Mouse (Mus musculus): ENCODE measurements around the gene Chst11. TPM values are rescaled to one million over a fixed set of nuclear protein-coding genes. Genes with fewer than 3 reads are reported as not detected.

Gene Chst11
- polyA plus RNA-seq, 1 experiment, result 5.2 TPM

- TF ChIP-seq POLR2A (IDR thresholded peaks at IDR 0.05; ENCODE audit: insufficient read depth, low read length), result no peak
- TF ChIP-seq EP300 (IDR thresholded peaks at IDR 0.05; ENCODE audit: insufficient read depth, low read depth, low read length), result no peak
- no peak for TF ChIP-seq CTCF (IDR thresholded peaks at IDR 0.05; ENCODE audit: low read depth, low read length)
- Histone ChIP-seq H3K4me1 (ENCODE audit: control insufficient read depth, insufficient read depth, low read length) (no peaks in the 10 kb centered on the region), H3K9ac (ENCODE audit: low read depth, poor library complexity, severe bottlenecking) (no peak overlapping the region), H3K27me3 (ENCODE audit: control insufficient read depth, insufficient read depth, low read length, poor library complexity, severe bottlenecking) (no peaks in the 10 kb centered on the region), H3K36me3 (ENCODE audit: control insufficient read depth, insufficient read depth, low read length, poor library complexity, severe bottlenecking) (no peaks in the 10 kb centered on the region), H3K27ac (ENCODE audit: insufficient read depth, low read length) (no peak overlapping the region), H3K9me3 (replicated peaks; ENCODE audit: control insufficient read depth, insufficient read depth, low read length, poor library complexity, severe bottlenecking) (no peaks in the 10 kb centered on the region), H3K4me3 (ENCODE audit: low read depth, low read length) (no peak overlapping the region)
Measured at GRCm38 (mm10) chr10:83096257-83096656, 111.0 kb downstream of the Chst11 start.

GRCm38 (mm10) chr10:83098940-83099339 lies 113.6 kb downstream of the Chst11 start:
- H3K4me1 ChIP-seq (ENCODE audit: control insufficient read depth, insufficient read depth, low read length), result no peaks in the 10 kb centered on the region
- no peaks in the 10 kb centered on the region for H3K36me3 ChIP-seq (ENCODE audit: control insufficient read depth, insufficient read depth, low read length, poor library complexity, severe bottlenecking)
- no peaks in the 10 kb centered on the region for H3K27me3 ChIP-seq (ENCODE audit: control insufficient read depth, insufficient read depth, low read length, poor library complexity, severe bottlenecking)
- no peak overlapping the region for H3K9ac ChIP-seq (ENCODE audit: low read depth, poor library complexity, severe bottlenecking)
- no peak overlapping the region for H3K27ac ChIP-seq (ENCODE audit: insufficient read depth, low read length)
- no peak for TF ChIP-seq EP300 (IDR thresholded peaks at IDR 0.05; ENCODE audit: insufficient read depth, low read depth, low read length)
- no peaks in the 10 kb centered on the region for H3K9me3 ChIP-seq (replicated peaks; ENCODE audit: control insufficient read depth, insufficient read depth, low read length, poor library complexity, severe bottlenecking)
- H3K4me3 ChIP-seq (ENCODE audit: low read depth, low read length), result no peak overlapping the region

- Histone ChIP-seq H3K27ac (ENCODE audit: insufficient read depth, low read length) (no peak overlapping the region), H3K36me3 (ENCODE audit: control insufficient read depth, insufficient read depth, low read length, poor library complexity, severe bottlenecking) (no peaks in the 10 kb centered on the region), H3K9me3 (replicated peaks; ENCODE audit: control insufficient read depth, insufficient read depth, low read length, poor library complexity, severe bottlenecking) (no peaks in the 10 kb centered on the region), H3K4me1 (ENCODE audit: control insufficient read depth, insufficient read depth, low read length) (no peaks in the 10 kb centered on the region), H3K4me3 (ENCODE audit: low read depth, low read length) (no peak overlapping the region), H3K27me3 (ENCODE audit: control insufficient read depth, insufficient read depth, low read length, poor library complexity, severe bottlenecking) (no peaks in the 10 kb centered on the region), H3K9ac (ENCODE audit: low read depth, poor library complexity, severe bottlenecking) (no peak overlapping the region)
- TF ChIP-seq POLR2A (IDR thresholded peaks at IDR 0.05; ENCODE audit: insufficient read depth, low read length), result no peak
- no peak for TF ChIP-seq CTCF (IDR thresholded peaks at IDR 0.05; ENCODE audit: low read depth, low read length)
- TF ChIP-seq EP300 (IDR thresholded peaks at IDR 0.05; ENCODE audit: insufficient read depth, low read depth, low read length), result no peak
Measured at GRCm38 (mm10) chr10:83099669-83100068, 114.4 kb downstream of the Chst11 start.

- Histone ChIP-seq H3K4me1 (ENCODE audit: control insufficient read depth, insufficient read depth, low read length) (no peaks in the 10 kb centered on the region), H3K9me3 (replicated peaks; ENCODE audit: control insufficient read depth, insufficient read depth, low read length, poor library complexity, severe bottlenecking) (no peaks in the 10 kb centered on the region), H3K4me3 (ENCODE audit: low read depth, low read length) (no peak overlapping the region), H3K9ac (ENCODE audit: low read depth, poor library complexity, severe bottlenecking) (no peak overlapping the region), H3K27me3 (ENCODE audit: control insufficient read depth, insufficient read depth, low read length, poor library complexity, severe bottlenecking) (no peaks in the 10 kb centered on the region), H3K36me3 (ENCODE audit: control insufficient read depth, insufficient read depth, low read length, poor library complexity, severe bottlenecking) (no peaks in the 10 kb centered on the region), H3K27ac (ENCODE audit: insufficient read depth, low read length) (no peak overlapping the region)
- no peak for TF ChIP-seq POLR2A (IDR thresholded peaks at IDR 0.05; ENCODE audit: insufficient read depth, low read length)
- TF ChIP-seq EP300 (IDR thresholded peaks at IDR 0.05; ENCODE audit: insufficient read depth, low read depth, low read length), result no peak
- TF ChIP-seq CTCF (IDR thresholded peaks at IDR 0.05; ENCODE audit: low read depth, low read length), result no peak
Measured at GRCm38 (mm10) chr10:83100890-83101289, 115.6 kb downstream of the Chst11 start.

GRCm38 (mm10) chr10:83101421-83102207 lies 116.3 kb downstream of the Chst11 start:
- Histone ChIP-seq H3K27me3 (ENCODE audit: control insufficient read depth, insufficient read depth, low read length, poor library complexity, severe bottlenecking) (no peaks in the 10 kb centered on the region), H3K9me3 (replicated peaks; ENCODE audit: control insufficient read depth, insufficient read depth, low read length, poor library complexity, severe bottlenecking) (no peaks in the 10 kb centered on the region), H3K36me3 (ENCODE audit: control insufficient read depth, insufficient read depth, low read length, poor library complexity, severe bottlenecking) (no peaks in the 10 kb centered on the region), H3K4me1 (ENCODE audit: control insufficient read depth, insufficient read depth, low read length) (no peaks in the 10 kb centered on the region), H3K4me3 (ENCODE audit: low read depth, low read length) (no peak overlapping the region), H3K9ac (ENCODE audit: low read depth, poor library complexity, severe bottlenecking) (no peak overlapping the region), H3K27ac (ENCODE audit: insufficient read depth, low read length) (no peak overlapping the region)
- no peak for TF ChIP-seq CTCF (IDR thresholded peaks at IDR 0.05; ENCODE audit: low read depth, low read length)
- TF ChIP-seq EP300 (IDR thresholded peaks at IDR 0.05; ENCODE audit: insufficient read depth, low read depth, low read length), result no peak
- no peak for TF ChIP-seq POLR2A (IDR thresholded peaks at IDR 0.05; ENCODE audit: insufficient read depth, low read length)

- no peak for TF ChIP-seq POLR2A (IDR thresholded peaks at IDR 0.05; ENCODE audit: insufficient read depth, low read length)
- no peak for TF ChIP-seq CTCF (IDR thresholded peaks at IDR 0.05; ENCODE audit: low read depth, low read length)
- no peak for TF ChIP-seq EP300 (IDR thresholded peaks at IDR 0.05; ENCODE audit: insufficient read depth, low read depth, low read length)
- Histone ChIP-seq H3K9ac (ENCODE audit: low read depth, poor library complexity, severe bottlenecking) (no peak overlapping the region), H3K27me3 (ENCODE audit: control insufficient read depth, insufficient read depth, low read length, poor library complexity, severe bottlenecking) (no peaks in the 10 kb centered on the region), H3K4me3 (ENCODE audit: low read depth, low read length) (no peak overlapping the region), H3K4me1 (ENCODE audit: control insufficient read depth, insufficient read depth, low read length) (no peaks in the 10 kb centered on the region), H3K36me3 (ENCODE audit: control insufficient read depth, insufficient read depth, low read length, poor library complexity, severe bottlenecking) (no peaks in the 10 kb centered on the region), H3K27ac (ENCODE audit: insufficient read depth, low read length) (no peak overlapping the region), H3K9me3 (replicated peaks; ENCODE audit: control insufficient read depth, insufficient read depth, low read length, poor library complexity, severe bottlenecking) (no peaks in the 10 kb centered on the region)
Measured at GRCm38 (mm10) chr10:83102745-83103144, 117.4 kb downstream of the Chst11 start.

All from ES-Bruce4 (cell line).